Mouse (Mus musculus): Measurements from ENCODE around the gene Tcf25. TPM values are rescaled to one million over a fixed set of nuclear protein-coding genes. Genes with fewer than 3 reads are reported as not detected.

The Tcf25 gene
- 190 and 207 TPM in 2 replicates for polyA plus RNA-seq (2015; fragmentation: Nextera tagmentation; extraction: Ambion mirVana)

- under 1% methylated on average over 75 of the region's 75 CpGs for WGBS
- ATAC-seq, result peak; percentile 96
- H3K27ac ChIP-seq, result peak within 1 kb of the TSS; percentile 95
Measured at GRCm38 (mm10) chr8:123373403-123374238, at the start of gene Tcf25. Tcf25 (plus strand) TSS chr8:123373753.

DNA sequence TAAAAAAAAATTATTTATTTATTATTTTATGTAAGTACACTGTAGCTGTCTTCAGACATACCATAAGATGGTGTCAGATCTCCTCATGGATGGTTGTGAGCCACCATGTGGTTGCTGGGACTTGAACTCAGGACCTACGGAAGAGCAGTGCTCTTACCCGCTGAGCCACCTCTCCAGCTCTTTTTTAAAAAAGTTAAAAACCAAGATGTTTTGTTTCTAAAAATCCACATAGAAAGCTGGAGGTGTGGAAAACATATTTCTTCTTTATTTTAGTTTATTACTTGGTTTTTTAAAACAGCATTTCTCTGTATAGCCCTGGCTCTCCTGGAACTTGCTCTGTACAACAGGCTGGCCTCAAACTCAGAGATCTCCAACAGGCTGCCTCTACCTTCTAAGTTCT, 45.0 kb upstream of the Tcf25 start:
- Histone ChIP-seq H3K36me3 (ENCODE audit: poor library complexity, severe bottlenecking) (no peaks in the 10 kb centered on the region), H3K4me3 (no peak overlapping the region), H3K9me3 (replicated peaks) (no peaks in the 10 kb centered on the region), H3K27me3 (no peaks in the 10 kb centered on the region), H3K27ac (no peak overlapping the region), H3K4me1 (peaks cover 10% of the 10 kb centered on the region), H3K4me2 (no peak overlapping the region), H3K9ac (no peak overlapping the region)
- 94% methylated on average over 2 of the region's 2 CpGs for WGBS
- ATAC-seq, result no peak

More at GRCm38 (mm10) chr8:123373403-123374238, at the start of gene Tcf25:
- Histone ChIP-seq H3K9ac (peak within 1 kb of the TSS; percentile 82), H3K36me3 (ENCODE audit: poor library complexity, severe bottlenecking) (peaks cover 20% of the 10 kb centered on the region; the same call in 1 of the 2 replicates), H3K27me3 (no peaks in the 10 kb centered on the region), H3K9me3 (replicated peaks) (no peaks in the 10 kb centered on the region), H3K4me2 (peak within 1 kb of the TSS; percentile 77), H3K4me1 (peaks cover 29% of the 10 kb centered on the region), H3K4me3 (peak within 1 kb of the TSS; percentile 66)

DNA sequence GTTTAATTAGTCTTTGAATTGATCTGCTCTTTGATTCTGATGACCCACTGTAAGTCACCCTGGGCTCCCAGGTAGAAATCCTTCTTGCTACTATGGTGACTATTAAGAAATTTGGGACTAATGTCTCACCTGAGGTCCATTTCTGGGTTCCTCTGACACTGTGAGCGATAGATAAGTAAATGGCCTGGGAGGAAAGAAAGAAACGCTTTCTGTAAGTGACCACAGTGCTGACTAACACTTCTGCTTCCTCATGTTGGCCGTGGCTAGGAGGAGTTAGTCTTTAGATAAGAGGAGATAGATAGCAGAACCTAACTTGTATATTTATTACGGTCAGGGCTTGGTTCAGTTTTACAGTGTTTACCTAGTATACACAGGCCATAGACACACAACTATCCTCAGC, 44.2 kb upstream of the Tcf25 start:
- Histone ChIP-seq H3K4me1 (peaks cover 18% of the 10 kb centered on the region), H3K4me2 (no peak overlapping the region), H3K4me3 (no peak overlapping the region), H3K27me3 (no peaks in the 10 kb centered on the region), H3K36me3 (ENCODE audit: poor library complexity, severe bottlenecking) (no peaks in the 10 kb centered on the region), H3K9me3 (replicated peaks) (no peaks in the 10 kb centered on the region), H3K9ac (no peak overlapping the region), H3K27ac (no peak overlapping the region)
- WGBS, result 94% methylated on average over 4 of the region's 4 CpGs
- no peak for ATAC-seq

DNA sequence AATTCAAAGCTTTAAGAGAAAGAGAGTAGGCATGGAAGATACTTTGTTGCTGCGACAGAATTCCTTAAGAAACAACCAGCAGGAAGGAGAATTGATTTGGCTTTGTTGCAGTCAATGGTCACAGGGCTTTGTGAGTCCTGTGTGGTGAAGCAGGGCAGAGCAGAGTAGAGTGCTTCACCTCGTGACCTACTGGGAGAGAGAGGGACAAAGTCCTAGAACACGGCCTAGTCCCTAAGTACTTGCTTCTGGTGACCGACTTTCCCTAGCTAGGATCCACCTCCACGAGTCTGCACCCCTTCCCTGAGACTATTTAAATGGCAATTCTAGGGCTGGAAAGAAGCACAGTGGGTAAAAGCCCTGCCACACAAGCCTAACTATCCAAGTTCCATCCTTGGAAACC, 43.6 kb upstream of the Tcf25 start:
- Histone ChIP-seq H3K27ac (no peak overlapping the region), H3K9ac (no peak overlapping the region), H3K4me3 (no peak overlapping the region), H3K4me2 (no peak overlapping the region), H3K4me1 (peaks cover 24% of the 10 kb centered on the region), H3K27me3 (no peaks in the 10 kb centered on the region), H3K9me3 (replicated peaks) (no peaks in the 10 kb centered on the region), H3K36me3 (ENCODE audit: poor library complexity, severe bottlenecking) (no peaks in the 10 kb centered on the region)
- WGBS, result 72% methylated on average over 5 of the region's 5 CpGs
- no peak for ATAC-seq

DNA sequence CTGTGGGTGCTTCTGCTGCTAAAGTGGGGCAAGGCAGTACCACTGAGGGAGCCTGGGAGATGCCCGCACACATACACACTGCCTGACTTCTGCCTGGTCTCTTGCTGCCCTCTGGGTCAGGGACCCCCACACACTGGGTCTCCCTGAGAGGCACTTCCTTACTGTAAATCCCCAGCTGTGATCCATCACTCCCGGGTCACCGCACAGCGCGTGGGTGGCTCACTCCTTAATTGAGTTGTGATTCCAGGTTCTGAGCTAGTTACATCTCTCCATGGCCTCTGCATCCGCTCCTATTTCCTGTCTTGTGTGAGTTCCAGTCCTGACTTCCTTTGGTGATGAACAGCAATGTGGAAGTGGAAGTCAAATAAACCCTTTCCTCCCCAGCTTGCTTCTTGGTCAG, 42.9 kb upstream of the Tcf25 start:
- H3K27me3 ChIP-seq, result no peaks in the 10 kb centered on the region
- H3K27ac ChIP-seq, result no peak overlapping the region
- no peaks in the 10 kb centered on the region for H3K9me3 ChIP-seq (replicated peaks)
- H3K4me3 ChIP-seq, result no peak overlapping the region
- WGBS, result 85% methylated on average over 6 of the region's 6 CpGs
- no peak overlapping the region for H3K9ac ChIP-seq
- H3K4me1 ChIP-seq, result peaks cover 24% of the 10 kb centered on the region
- no peak overlapping the region for H3K4me2 ChIP-seq
- no peak for ATAC-seq
- H3K36me3 ChIP-seq (ENCODE audit: poor library complexity, severe bottlenecking), result no peaks in the 10 kb centered on the region

DNA sequence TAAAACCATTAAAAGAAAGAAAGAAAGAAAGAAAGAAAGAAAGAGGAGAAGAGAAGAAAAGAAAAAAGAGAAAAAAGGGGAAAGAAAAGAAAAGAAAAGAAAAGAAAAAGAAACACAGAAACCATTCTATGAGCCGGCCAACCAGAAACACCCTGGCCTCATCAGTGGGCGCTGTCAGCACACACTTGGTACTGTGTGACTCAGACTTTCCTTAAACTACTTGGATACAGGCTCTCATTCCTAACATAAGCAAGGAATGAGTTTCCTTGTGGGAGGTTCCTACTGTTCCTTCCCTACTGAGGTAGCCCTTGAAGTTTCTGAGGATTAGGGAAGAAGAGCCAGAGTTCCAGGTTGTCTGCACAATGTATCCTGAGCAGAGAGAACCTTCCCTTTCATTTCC, 42.3 kb upstream of the Tcf25 start:
- Histone ChIP-seq H3K9me3 (replicated peaks) (no peaks in the 10 kb centered on the region), H3K4me3 (no peak overlapping the region), H3K27me3 (no peaks in the 10 kb centered on the region), H3K27ac (0 out of 2 replicates have a peak overlapping the region, but pooled peaks have one; percentile 17), H3K4me1 (peaks cover 24% of the 10 kb centered on the region), H3K9ac (no peak overlapping the region), H3K36me3 (ENCODE audit: poor library complexity, severe bottlenecking) (no peaks in the 10 kb centered on the region), H3K4me2 (peak overlapping the region; percentile 85)
- no peak for ATAC-seq
- WGBS, result 85% methylated on average over 2 of the region's 2 CpGs

GRCm38 (mm10) chr8:123331810-123332209, 41.7 kb upstream of the Tcf25 start:
- peak overlapping the region; percentile 84 for H3K4me3 ChIP-seq
- peaks cover 24% of the 10 kb centered on the region for H3K4me1 ChIP-seq
- 38% methylated on average over 8 of the region's 8 CpGs for WGBS
- no peaks in the 10 kb centered on the region for H3K9me3 ChIP-seq (replicated peaks)
- peak overlapping the region; percentile 93 for H3K9ac ChIP-seq
- peak overlapping the region; percentile 85 for H3K4me2 ChIP-seq
- no peaks in the 10 kb centered on the region for H3K36me3 ChIP-seq (ENCODE audit: poor library complexity, severe bottlenecking)
- no peak; the same call in 1 of the 2 replicates for ATAC-seq
- H3K27me3 ChIP-seq, result no peaks in the 10 kb centered on the region
- peak overlapping the region; percentile 89 for H3K27ac ChIP-seq

GRCm38 (mm10) chr8:123332262-123333090, 41.1 kb upstream of the Tcf25 start, which contains the start of gene Spire2:
Spire2 (plus strand) TSS chr8:123332713.
- peak within 1 kb of the TSS; percentile 85 for H3K4me2 ChIP-seq
- H3K4me3 ChIP-seq, result peak within 1 kb of the TSS; percentile 84
- H3K36me3 ChIP-seq (ENCODE audit: poor library complexity, severe bottlenecking), result no peaks in the 10 kb centered on the region
- peak within 1 kb of the TSS; percentile 89 for H3K27ac ChIP-seq
- ATAC-seq, result peak; percentile 86
- H3K4me1 ChIP-seq, result peaks cover 24% of the 10 kb centered on the region
- no peaks in the 10 kb centered on the region for H3K27me3 ChIP-seq
- peak within 1 kb of the TSS; percentile 93 for H3K9ac ChIP-seq
- H3K9me3 ChIP-seq (replicated peaks), result no peaks in the 10 kb centered on the region
- WGBS, result 1% methylated on average over 61 of the region's 85 CpGs

- Histone ChIP-seq H3K27ac (peak overlapping the region; percentile 89), H3K36me3 (ENCODE audit: poor library complexity, severe bottlenecking) (no peaks in the 10 kb centered on the region), H3K27me3 (no peaks in the 10 kb centered on the region), H3K4me2 (peak overlapping the region; percentile 85), H3K4me1 (peaks cover 24% of the 10 kb centered on the region), H3K4me3 (peak overlapping the region; percentile 84), H3K9ac (peak overlapping the region; percentile 93), H3K9me3 (replicated peaks) (no peaks in the 10 kb centered on the region)
- ATAC-seq, result peak; percentile 43
- 1% methylated on average over 20 of the region's 21 CpGs for WGBS
Measured at GRCm38 (mm10) chr8:123333091-123333587, 40.4 kb upstream of the Tcf25 start.

- H3K9ac ChIP-seq, result peak overlapping the region; percentile 93
- ATAC-seq, result no peak
- H3K27ac ChIP-seq, result peak overlapping the region; percentile 63
- H3K4me2 ChIP-seq, result peak overlapping the region; percentile 85
- H3K4me3 ChIP-seq, result peak overlapping the region; percentile 84
- H3K9me3 ChIP-seq (replicated peaks), result no peaks in the 10 kb centered on the region
- no peaks in the 10 kb centered on the region for H3K27me3 ChIP-seq
- WGBS, result 1% methylated on average over 7 of the region's 7 CpGs
- H3K36me3 ChIP-seq (ENCODE audit: poor library complexity, severe bottlenecking), result no peaks in the 10 kb centered on the region
- H3K4me1 ChIP-seq, result peaks cover 24% of the 10 kb centered on the region
Measured at GRCm38 (mm10) chr8:123333864-123334263, 39.7 kb upstream of the Tcf25 start.

- Histone ChIP-seq H3K27me3 (no peaks in the 10 kb centered on the region), H3K36me3 (ENCODE audit: poor library complexity, severe bottlenecking) (no peaks in the 10 kb centered on the region), H3K9ac (peak overlapping the region; percentile 93), H3K27ac (peak overlapping the region; percentile 63), H3K4me3 (peak overlapping the region; percentile 84), H3K4me1 (peaks cover 24% of the 10 kb centered on the region), H3K9me3 (replicated peaks) (no peaks in the 10 kb centered on the region), H3K4me2 (peak overlapping the region; percentile 85)
- WGBS, result 0% methylated on average over 1 of the region's 1 CpGs
- no peak for ATAC-seq
Measured at GRCm38 (mm10) chr8:123334467-123334866, 39.1 kb upstream of the Tcf25 start.

DNA sequence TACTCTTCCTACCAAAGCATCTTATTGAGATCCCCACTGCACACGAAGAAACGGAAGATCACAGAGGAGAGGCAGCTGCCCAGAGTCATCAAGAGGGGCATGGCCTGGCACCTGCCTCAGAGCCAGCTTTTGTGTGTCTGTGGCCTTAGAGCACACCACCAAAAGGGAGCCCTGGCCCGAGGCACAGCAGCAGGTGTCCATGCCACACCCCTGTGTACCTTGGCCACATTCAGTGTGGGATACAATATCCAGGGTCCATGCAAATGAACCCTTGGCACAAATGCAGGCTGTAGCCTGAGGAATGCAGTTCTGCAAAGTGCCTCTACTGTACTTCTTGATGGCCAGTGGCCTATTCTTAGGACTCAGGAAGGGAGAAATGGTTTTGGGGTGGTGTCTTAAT, 36.1 kb upstream of the Tcf25 start:
- H3K4me2 ChIP-seq, result no peak overlapping the region
- ATAC-seq, result no peak
- peaks cover 19% of the 10 kb centered on the region for H3K4me1 ChIP-seq
- H3K27me3 ChIP-seq, result no peaks in the 10 kb centered on the region
- 89% methylated on average over 3 of the region's 3 CpGs for WGBS
- H3K27ac ChIP-seq, result no peak overlapping the region
- peaks cover 11% of the 10 kb centered on the region; the same call in 1 of the 2 replicates for H3K36me3 ChIP-seq (ENCODE audit: poor library complexity, severe bottlenecking)
- H3K4me3 ChIP-seq, result no peak overlapping the region
- H3K9me3 ChIP-seq (replicated peaks), result 0 out of 2 replicates have a peak, but pooled peaks cover 5% of the 10 kb centered on the region
- H3K9ac ChIP-seq, result no peak overlapping the region
